ENCODE assay signal across 8 mouse cellular contexts in genomic region chr5:108269063-108269810, GRCm38 (mm10). TPM values are rescaled to one million over a fixed set of nuclear protein-coding genes. Genes with fewer than 3 reads are reported as not detected.
DNase-seq lines count a peak whose midpoint lies in the region; ATAC-seq and TF ChIP-seq lines count a peak whose summit lies in the region.

No protein-coding gene starts in this region.

- peaks cover 44% of the 10 kb centered on the region for H3K79me3 ChIP-seq in C2C12 (ENCODE audit: low read depth)

- peak overlapping the region; percentile 97 for H3K9ac ChIP-seq in heart, postnatal 0 days (replicated peaks; ENCODE audit: low read depth, low read length)
- peak overlapping the region; percentile 97 for H3K9ac ChIP-seq in liver, embryonic 16.5 days (ENCODE audit: low read depth, low read length)
- H3K9ac ChIP-seq in stomach, embryonic 16.5 days (ENCODE audit: low read length), result peak overlapping the region; percentile 98

- peaks cover 25% of the 10 kb centered on the region for H3K36me3 ChIP-seq in C2C12 (ENCODE audit: control insufficient read depth, insufficient read depth)
- 0 out of 2 replicates have a peak, but pooled peaks cover 10% of the 10 kb centered on the region for H3K36me3 ChIP-seq in heart, postnatal 0 days (replicated peaks; ENCODE audit: control insufficient read depth, insufficient read depth, low read length)
- no peaks in the 10 kb centered on the region for H3K36me3 ChIP-seq in liver, embryonic 16.5 days (ENCODE audit: control insufficient read depth, insufficient read depth)
- no peaks in the 10 kb centered on the region for H3K36me3 ChIP-seq in stomach, embryonic 16.5 days (ENCODE audit: control insufficient read depth, insufficient read depth, low read length)

- H3K79me2 ChIP-seq in C2C12 (ENCODE audit: control insufficient read depth, insufficient read depth), result peaks cover 55% of the 10 kb centered on the region

- peak overlapping the region; percentile 95 for H3K4me2 ChIP-seq in heart, postnatal 0 days (ENCODE audit: low read depth, low read length)
- peak overlapping the region; percentile 79 for H3K4me2 ChIP-seq in liver, embryonic 16.5 days (ENCODE audit: low read depth, low read length)
- peak overlapping the region; percentile 73 for H3K4me2 ChIP-seq in stomach, embryonic 16.5 days (ENCODE audit: low read depth, low read length)

- TF ChIP-seq EP300 in heart, postnatal 0 days (IDR thresholded peaks at IDR 0.05; ENCODE audit: low read depth), result no peak

- peak overlapping the region; percentile 87 for H3K4me3 ChIP-seq in C2C12 (ENCODE audit: insufficient read depth, poor library complexity, severe bottlenecking)
- H3K4me3 ChIP-seq in heart, postnatal 0 days (ENCODE audit: low read depth, low read length), result peak overlapping the region; percentile 99
- peak overlapping the region; percentile 88 for H3K4me3 ChIP-seq in liver, embryonic 16.5 days (ENCODE audit: low read depth, low read length)
- peak overlapping the region; percentile 99 for H3K4me3 ChIP-seq in stomach, embryonic 16.5 days (replicated peaks; ENCODE audit: low read length)

- H3K4me1 ChIP-seq in heart, postnatal 0 days (ENCODE audit: control insufficient read depth, insufficient read depth), result peaks cover 21% of the 10 kb centered on the region
- peaks cover 45% of the 10 kb centered on the region for H3K4me1 ChIP-seq in liver, embryonic 16.5 days (ENCODE audit: control insufficient read depth, low read depth, low read length)
- H3K4me1 ChIP-seq in stomach, embryonic 16.5 days (ENCODE audit: control insufficient read depth, insufficient read depth, low read length), result peaks cover 9% of the 10 kb centered on the region

- ATAC-seq in heart, postnatal 0 days (ENCODE audit: insufficient read depth, low read depth), result peak; percentile 40
- ATAC-seq in liver, embryonic 16.5 days (ENCODE audit: low read depth), result peak; percentile 57
- ATAC-seq in stomach, embryonic 16.5 days (ENCODE audit: insufficient read depth, low FRiP score), result no peak; the same call in 1 of the 2 replicates

- no peaks in the 10 kb centered on the region for H3K9me3 ChIP-seq in heart, postnatal 0 days (replicated peaks; ENCODE audit: control insufficient read depth, low read length)
- H3K9me3 ChIP-seq in liver, embryonic 16.5 days (replicated peaks; ENCODE audit: control insufficient read depth, low read length), result no peaks in the 10 kb centered on the region
- no peaks in the 10 kb centered on the region for H3K9me3 ChIP-seq in stomach, embryonic 16.5 days (replicated peaks; ENCODE audit: control insufficient read depth, low read length)

- DNase-seq in gastrocnemius, adult 18-20 months (ENCODE audit: low spot score), result peak; percentile 4
- no peak for DNase-seq in gastrocnemius, postnatal 10 days
- DNase-seq in c-Kit-negative CD71-positive TER-119-positive erythroid progenitor cells, embryonic 14.5 days (ENCODE audit: low read depth, low spot score), result peak; percentile 34
- no peak for DNase-seq in heart, postnatal 0 days (ENCODE audit: low spot score)
- no peak for DNase-seq in layer of hippocampus, adult 8-10 months (ENCODE audit: low spot score in 2 of 2)

- no peaks in the 10 kb centered on the region for H3K27me3 ChIP-seq in C2C12 (ENCODE audit: control insufficient read depth, insufficient read depth, insufficient read length)
- H3K27me3 ChIP-seq in heart, postnatal 0 days (ENCODE audit: control insufficient read depth, insufficient read depth, low read length), result no peaks in the 10 kb centered on the region
- H3K27me3 ChIP-seq in liver, embryonic 16.5 days (ENCODE audit: control insufficient read depth, insufficient read depth, low read depth, low read length), result no peaks in the 10 kb centered on the region
- no peaks in the 10 kb centered on the region for H3K27me3 ChIP-seq in stomach, embryonic 16.5 days (ENCODE audit: control insufficient read depth, insufficient read depth, low read length)

- peak overlapping the region; percentile 67 for H3ac ChIP-seq in C2C12 (ENCODE audit: control insufficient read depth, insufficient read length, low read depth)

- WGBS in heart, postnatal 0 days, result under 1% methylated on average over 44 of the region's 44 CpGs
- 0% methylated on average over 40 of the region's 44 CpGs for WGBS in liver, embryonic 16.5 days (ENCODE audit: insufficient replicate concordance)
- under 1% methylated on average over 44 of the region's 44 CpGs for WGBS in stomach, embryonic 16.5 days

- TF ChIP-seq CTCF in C2C12 (IDR thresholded peaks at IDR 0.05; ENCODE audit: control insufficient read depth, insufficient read depth, insufficient read length), result no peak
- TF ChIP-seq CTCF in heart, postnatal 0 days (IDR thresholded peaks at IDR 0.05; ENCODE audit: low read depth), result no peak

- H3K27ac ChIP-seq in heart, postnatal 0 days (ENCODE audit: low read depth), result peak overlapping the region; percentile 95
- peak overlapping the region; percentile 91 for H3K27ac ChIP-seq in liver, embryonic 16.5 days (ENCODE audit: low read length)
- peak overlapping the region; percentile 98 for H3K27ac ChIP-seq in stomach, embryonic 16.5 days (ENCODE audit: low read length)

TF ChIP-seq in C2C12, 6 proteins besides CTCF, POLR2A, EP300 and RAD21:
- TF ChIP-seq MYOG (IDR thresholded peaks at IDR 0.05; ENCODE audit: control insufficient read depth, extremely low read depth, insufficient read length) (no peak), MAX (IDR thresholded peaks at IDR 0.05) (no peak), MYOD1 (IDR thresholded peaks at IDR 0.05; ENCODE audit: control insufficient read depth, insufficient read length, low read depth) (no peak), CEBPB (IDR thresholded peaks at IDR 0.05; ENCODE audit: low read depth) (no peak), FOSL1 (IDR thresholded peaks at IDR 0.05; ENCODE audit: insufficient read depth, low read length, poor library complexity, severe bottlenecking) (no peak), USF1 (IDR thresholded peaks at IDR 0.05; ENCODE audit: low read depth) (no peak)

RNA-seq across cellular contexts. Expression of gene Dr1, which starts 0.5 kb away (rescaled TPM):
- total RNA-seq in gastrocnemius, adult 18-20 months (2021), result 10 to 100 TPM; 16.3 to 17.4 TPM
- total RNA-seq in gastrocnemius, postnatal 10 days (2021), result 10 to 100 TPM; 21.5 to 23.2 TPM
- 13.0 TPM for polyA plus RNA-seq in C2C12 (2012; fragmentation: generic; extraction: Trizol)
- 22.6 and 24.4 TPM in 2 replicates for total RNA-seq in heart, postnatal 0 days (2014; rRNA removed; ENCODE audit: low replicate concordance)
- polyA plus RNA-seq in heart, postnatal 0 days (2015; fragmentation: Nextera tagmentation; extraction: Ambion mirVana), result 20.6 and 21.8 TPM in 2 replicates
- polyA plus RNA-seq in liver, embryonic 16.5 days (2015; fragmentation: Nextera tagmentation; extraction: Ambion mirVana), result 23.0 and 26.9 TPM in 2 replicates
- 43.3 and 43.9 TPM in 2 replicates for polyA plus RNA-seq in stomach, embryonic 16.5 days (2015; fragmentation: Nextera tagmentation; extraction: Ambion mirVana)
- total RNA-seq in layer of hippocampus, adult 8-10 months (2022), result 10 to 100 TPM; 38.6 to 47.0 (median 42.6) TPM

RNA-seq across cellular contexts. Expression of gene Pigg, which starts 43.2 kb away (rescaled TPM):
- total RNA-seq in gastrocnemius, adult 18-20 months (2021), result 1 to 10 TPM; 4.2 to 4.5 TPM
- 1 to 10 TPM; 3.2 to 4.5 TPM for total RNA-seq in gastrocnemius, postnatal 10 days (2021)
- polyA plus RNA-seq in C2C12 (2012; fragmentation: generic; extraction: Trizol), result 1.8 TPM
- total RNA-seq in heart, postnatal 0 days (2014; rRNA removed; ENCODE audit: low replicate concordance), result 6.5 and 8.8 TPM in 2 replicates
- polyA plus RNA-seq in heart, postnatal 0 days (2015; fragmentation: Nextera tagmentation; extraction: Ambion mirVana), result 4.4 and 4.6 TPM in 2 replicates
- polyA plus RNA-seq in liver, embryonic 16.5 days (2015; fragmentation: Nextera tagmentation; extraction: Ambion mirVana), result 2.8 and 3.6 TPM in 2 replicates
- polyA plus RNA-seq in stomach, embryonic 16.5 days (2015; fragmentation: Nextera tagmentation; extraction: Ambion mirVana), result 8.0 and 8.8 TPM in 2 replicates
- 10 to 100 TPM; 10.8 to 15.2 (median 12.7) TPM for total RNA-seq in layer of hippocampus, adult 8-10 months (2022)

Comparison
In these comparisons a context has a peak if more than half of its experiments do, and no peak if none do; other contexts are left out.
1. DNase-seq: peak in gastrocnemius, adult 18-20 months (single experiment) and c-Kit-negative CD71-positive TER-119-positive erythroid progenitor cells, embryonic 14.5 days (single experiment); none in gastrocnemius, postnatal 10 days (single experiment), heart, postnatal 0 days (single experiment) and layer of hippocampus, adult 8-10 months (0 of 2).
2. Peak in every context shown above with its lines, with median percentiles within 50 percentile points of each other: H3K4me3 ChIP-seq, H3K27ac ChIP-seq, H3K4me2 ChIP-seq and H3K9ac ChIP-seq.